19 mouse cellular contexts compared by ENCODE assay signal in the genomic region with DNA sequence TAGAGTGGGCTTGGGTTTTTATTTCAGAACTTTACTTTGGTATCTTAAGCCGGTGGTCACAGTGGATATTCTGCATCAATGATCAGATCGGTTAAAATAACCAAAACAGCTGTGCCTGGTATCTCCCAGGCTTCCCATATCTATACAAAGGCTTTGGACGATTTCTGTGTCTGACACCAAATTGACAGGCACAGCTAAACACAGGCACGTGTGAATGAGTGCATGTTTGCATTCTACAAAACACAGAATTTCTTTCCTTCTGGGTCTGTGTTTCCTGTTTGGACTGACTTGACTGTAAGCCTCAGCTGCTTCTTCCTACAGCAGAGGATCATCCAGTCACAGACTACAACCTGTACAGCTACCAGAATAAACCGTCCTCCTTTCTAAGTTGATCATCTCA.
A peak's percentile ranks its signal among the peaks of the same experiment; 100 is the strongest.
DNase-seq lines count a peak whose midpoint lies in the region; ATAC-seq and TF ChIP-seq lines count a peak whose summit lies in the region.
"Had no signal": no experiment of that assay in that cellular context is flagged by ENCODE, and none has a peak within 500 bp of the region (broad histone marks: within the 10 kb centered on the region; RNA-seq: fewer than 3 reads in every experiment).

No protein-coding gene starts in this region.

- 72% methylated on average over 5 of the region's 5 CpGs for WGBS in limb, embryonic 12.5 days
- WGBS in limb, embryonic 10.5 days, result 85% methylated on average over 5 of the region's 5 CpGs
- WGBS in embryonic facial prominence, embryonic 13.5 days, result 67% methylated on average over 5 of the region's 5 CpGs
- 69% methylated on average over 5 of the region's 5 CpGs for WGBS in hindbrain, embryonic 12.5 days
- WGBS in limb, embryonic 14.5 days, result 75% methylated on average over 5 of the region's 5 CpGs
- 47% methylated on average over 5 of the region's 5 CpGs for WGBS in intestine, embryonic 15.5 days

- no peaks in the 10 kb centered on the region for H3K4me1 ChIP-seq in limb, embryonic 12.5 days (replicated peaks)
- no peaks in the 10 kb centered on the region for H3K4me1 ChIP-seq in limb, embryonic 10.5 days
- peaks cover 12% of the 10 kb centered on the region; the same call in 1 of the 2 replicates for H3K4me1 ChIP-seq in embryonic facial prominence, embryonic 13.5 days
- peaks cover 14% of the 10 kb centered on the region for H3K4me1 ChIP-seq in hindbrain, embryonic 12.5 days
- H3K4me1 ChIP-seq in limb, embryonic 14.5 days (ENCODE audit: control insufficient read depth, insufficient read depth, low read length), result peaks cover 5% of the 10 kb centered on the region; the same call in 1 of the 2 replicates
- no peaks in the 10 kb centered on the region for H3K4me1 ChIP-seq in intestine, embryonic 15.5 days (replicated peaks)
- H3K4me1 ChIP-seq: liver, embryonic 12.5 days had no signal

- no peak overlapping the region for H3K4me2 ChIP-seq in limb, embryonic 12.5 days
- no peak overlapping the region for H3K4me2 ChIP-seq in embryonic facial prominence, embryonic 13.5 days
- no peak overlapping the region for H3K4me2 ChIP-seq in hindbrain, embryonic 12.5 days (replicated peaks)
- H3K4me2 ChIP-seq in limb, embryonic 14.5 days (replicated peaks; ENCODE audit: low read depth, low read length, severe bottlenecking), result no peak overlapping the region
- H3K4me2 ChIP-seq in intestine, embryonic 15.5 days (replicated peaks), result no peak overlapping the region
- H3K4me2 ChIP-seq: heart, embryonic 13.5 days; liver, embryonic 12.5 days; lung, embryonic 15.5 days; midbrain, embryonic 11.5 days had no signal

- no peak for DNase-seq in limb, embryonic 10.5 days (ENCODE audit: low spot score)
- DNase-seq in limb, embryonic 14.5 days (ENCODE audit: low spot score), result no peak
- no peak for DNase-seq in embryo, embryonic 9.5 days (ENCODE audit: extremely low spot score)
- DNase-seq: cerebellum, adult 18-20 months; cerebellum, postnatal 36 days; gastrocnemius, postnatal 10 days; heart, adult 11 months; heart, postnatal 4 days had no signal

- H3K27me3 ChIP-seq in limb, embryonic 12.5 days, result no peaks in the 10 kb centered on the region
- no peaks in the 10 kb centered on the region for H3K27me3 ChIP-seq in limb, embryonic 10.5 days (ENCODE audit: low read depth, poor library complexity, severe bottlenecking)
- no peaks in the 10 kb centered on the region for H3K27me3 ChIP-seq in embryonic facial prominence, embryonic 13.5 days
- H3K27me3 ChIP-seq in hindbrain, embryonic 12.5 days, result no peaks in the 10 kb centered on the region
- no peaks in the 10 kb centered on the region for H3K27me3 ChIP-seq in limb, embryonic 14.5 days (ENCODE audit: control insufficient read depth, insufficient read depth, low read length)
- H3K27me3 ChIP-seq in intestine, embryonic 15.5 days (replicated peaks), result no peaks in the 10 kb centered on the region
- H3K27me3 ChIP-seq: heart, embryonic 13.5 days; liver, embryonic 12.5 days had no signal

- 0 out of 2 replicates have a peak overlapping the region, but pooled peaks have one; percentile 23 for H3K27ac ChIP-seq in limb, embryonic 12.5 days
- no peak overlapping the region for H3K27ac ChIP-seq in limb, embryonic 10.5 days
- H3K27ac ChIP-seq in embryonic facial prominence, embryonic 13.5 days, result 0 out of 2 replicates have a peak overlapping the region, but pooled peaks have one; percentile 55
- peak overlapping the region; percentile 52 for H3K27ac ChIP-seq in hindbrain, embryonic 12.5 days
- peak overlapping the region; percentile 55 for H3K27ac ChIP-seq in limb, embryonic 14.5 days (replicated peaks; ENCODE audit: low read depth, low read length)
- H3K27ac ChIP-seq in intestine, embryonic 15.5 days, result no peak overlapping the region
- H3K27ac ChIP-seq: heart, embryonic 13.5 days; liver, embryonic 12.5 days; lung, embryonic 15.5 days; stomach, postnatal 0 days had no signal

- no peak for TF ChIP-seq POLR2A in limb, embryonic 14.5 days (IDR thresholded peaks at IDR 0.05; ENCODE audit: borderline replicate concordance, extremely low read depth, insufficient read depth, insufficient read length)

- no peak for ATAC-seq in limb, embryonic 12.5 days (ENCODE audit: insufficient number of reproducible peaks, insufficient read depth, low FRiP score, low TSS enrichment, low read depth)
- ATAC-seq in embryonic facial prominence, embryonic 13.5 days (ENCODE audit: insufficient number of reproducible peaks, insufficient read depth, low FRiP score, low TSS enrichment, low read depth), result no peak
- no peak for ATAC-seq in hindbrain, embryonic 12.5 days (ENCODE audit: low FRiP score)
- no peak for ATAC-seq in limb, embryonic 14.5 days (ENCODE audit: low FRiP score, low read depth)
- ATAC-seq in intestine, embryonic 15.5 days, result no peak
- ATAC-seq: intestine, postnatal 0 days; liver, embryonic 12.5 days had no signal

- no peaks in the 10 kb centered on the region for H3K9me3 ChIP-seq in limb, embryonic 12.5 days
- no peaks in the 10 kb centered on the region for H3K9me3 ChIP-seq in limb, embryonic 10.5 days (replicated peaks)
- H3K9me3 ChIP-seq in embryonic facial prominence, embryonic 13.5 days, result no peaks in the 10 kb centered on the region
- no peaks in the 10 kb centered on the region for H3K9me3 ChIP-seq in hindbrain, embryonic 12.5 days (replicated peaks)
- no peaks in the 10 kb centered on the region for H3K9me3 ChIP-seq in limb, embryonic 14.5 days (ENCODE audit: control insufficient read depth, low read length)
- H3K9me3 ChIP-seq in intestine, embryonic 15.5 days, result no peaks in the 10 kb centered on the region
- H3K9me3 ChIP-seq: heart, embryonic 13.5 days; liver, embryonic 12.5 days; lung, embryonic 15.5 days had no signal

- no peak overlapping the region for H3K9ac ChIP-seq in limb, embryonic 12.5 days (replicated peaks)
- no peak overlapping the region for H3K9ac ChIP-seq in embryonic facial prominence, embryonic 13.5 days
- H3K9ac ChIP-seq in hindbrain, embryonic 12.5 days, result no peak overlapping the region
- no peak overlapping the region for H3K9ac ChIP-seq in limb, embryonic 14.5 days (ENCODE audit: low read depth, low read length, severe bottlenecking)
- no peak overlapping the region for H3K9ac ChIP-seq in intestine, embryonic 15.5 days
- H3K9ac ChIP-seq: heart, embryonic 13.5 days; liver, embryonic 12.5 days; lung, embryonic 15.5 days had no signal

- H3K4me3 ChIP-seq in limb, embryonic 12.5 days (replicated peaks), result no peak overlapping the region
- H3K4me3 ChIP-seq in limb, embryonic 10.5 days, result no peak overlapping the region
- H3K4me3 ChIP-seq in embryonic facial prominence, embryonic 13.5 days, result no peak overlapping the region
- no peak overlapping the region for H3K4me3 ChIP-seq in hindbrain, embryonic 12.5 days
- H3K4me3 ChIP-seq in limb, embryonic 14.5 days (replicated peaks; ENCODE audit: low read length), result no peak overlapping the region
- H3K4me3 ChIP-seq in intestine, embryonic 15.5 days (replicated peaks), result no peak overlapping the region
- H3K4me3 ChIP-seq: heart, embryonic 13.5 days; liver, embryonic 12.5 days; lung, embryonic 15.5 days; myocyte had no signal

- no peaks in the 10 kb centered on the region for H3K36me3 ChIP-seq in limb, embryonic 12.5 days
- peaks cover 26% of the 10 kb centered on the region for H3K36me3 ChIP-seq in limb, embryonic 10.5 days
- H3K36me3 ChIP-seq in embryonic facial prominence, embryonic 13.5 days, result peaks cover 8% of the 10 kb centered on the region
- H3K36me3 ChIP-seq in hindbrain, embryonic 12.5 days, result 0 out of 2 replicates have a peak, but pooled peaks cover 2% of the 10 kb centered on the region
- H3K36me3 ChIP-seq in limb, embryonic 14.5 days (ENCODE audit: control insufficient read depth, insufficient read depth, low read length), result no peaks in the 10 kb centered on the region
- no peaks in the 10 kb centered on the region for H3K36me3 ChIP-seq in intestine, embryonic 15.5 days
- H3K36me3 ChIP-seq: heart, embryonic 13.5 days; liver, embryonic 12.5 days; lung, embryonic 15.5 days had no signal

Comparison
In these comparisons a context has a peak if more than half of its experiments do, and no peak if none do; other contexts are left out.
1. H3K27ac ChIP-seq: peak in limb, embryonic 12.5 days (single experiment), embryonic facial prominence, embryonic 13.5 days (single experiment), hindbrain, embryonic 12.5 days (single experiment) and limb, embryonic 14.5 days (single experiment); none in limb, embryonic 10.5 days (single experiment) and intestine, embryonic 15.5 days (single experiment).